Mouse (Mus musculus) erythroblast, adult 5-6 weeks (primary cell): ENCODE results near the gene Cd109. TPM values are rescaled to one million over a fixed set of nuclear protein-coding genes. Genes with fewer than 3 reads are reported as not detected.
A peak's percentile ranks its signal among the peaks of the same experiment; 100 is the strongest.

ENCODE experiments used
- ATAC-seq: replicated peaks from 2 replicates; pipeline ENCODE4 v1.8.0; 2016; ENCODE audit warnings: moderate number of reproducible peaks, mild to moderate bottlenecking, moderate TSS enrichment, inconsistent platforms; ENCODE audit not compliant: poor library complexity, low FRiP score, severe bottlenecking
- total RNA-seq, 2 experiments: library from RNA; stranded (forward) in 1 of 2; stranded (reverse) in 1 of 2; fragments of 150-400 nt in 1 of 2; fragments of 200-764, 138-1000 nt in 1 of 2; gene quantifications; 2 replicates each; pipeline versions ENCODE4 v1.2.3 to v1.2.4; 2015 to 2017; ENCODE audit warnings: low replicate concordance in 2 of 2

The Cd109 gene
- total RNA-seq (2015; ENCODE audit: low replicate concordance) (1.0 TPM in 1 of 2 replicates, not detected in the other), total RNA-seq (2017; ENCODE audit: low replicate concordance) (0.09 TPM in 1 of 2 replicates, not detected in the other)

- ATAC-seq, result no peak
These were observed at the start of gene Cd109 for GRCm38 (mm10) chr9:78615401-78616021. TSS of gene Cd109 (plus strand) at chr9:78615546.

- ATAC-seq, result no peak
These were observed 45.4 kb upstream of the Cd109 start for GRCm38 (mm10) chr9:78569934-78570333.

GRCm38 (mm10) chr9:78576466-78576865 lies 38.9 kb upstream of the Cd109 start:
- ATAC-seq, result no peak

GRCm38 (mm10) chr9:78578824-78579223 lies 36.5 kb upstream of the Cd109 start:
- ATAC-seq, result no peak

GRCm38 (mm10) chr9:78579644-78580396 lies 35.5 kb upstream of the Cd109 start:
- ATAC-seq, result no peak

GRCm38 (mm10) chr9:78587218-78587883 lies 28.0 kb upstream of the Cd109 start:
- ATAC-seq, result no peak; the same call in 1 of the 2 replicates

GRCm38 (mm10) chr9:78587914-78588313 lies 27.4 kb upstream of the Cd109 start, which contains the start of gene Slc17a5:
TSS of gene Slc17a5 (minus strand) at chr9:78588041.
- ATAC-seq, result peak; percentile 98

GRCm38 (mm10) chr9:78588411-78589033 lies 26.8 kb upstream of the Cd109 start:
- peak; percentile 33; the same call in 1 of the 2 replicates for ATAC-seq

GRCm38 (mm10) chr9:78590471-78590870 lies 24.9 kb upstream of the Cd109 start:
- no peak for ATAC-seq

GRCm38 (mm10) chr9:78595257-78595656 lies 20.1 kb upstream of the Cd109 start:
- ATAC-seq, result no peak

- no peak for ATAC-seq
These were observed 19.4 kb upstream of the Cd109 start for GRCm38 (mm10) chr9:78595769-78596555.

GRCm38 (mm10) chr9:78596834-78597233 lies 18.5 kb upstream of the Cd109 start:
- peak; percentile 85 for ATAC-seq

GRCm38 (mm10) chr9:78599927-78600326 lies 15.4 kb upstream of the Cd109 start:
- ATAC-seq, result no peak

- no peak for ATAC-seq
These were observed 14.2 kb upstream of the Cd109 start for GRCm38 (mm10) chr9:78601046-78601730.

- ATAC-seq, result no peak
These were observed 1.1 kb upstream of the Cd109 start for GRCm38 (mm10) chr9:78614201-78614600.

- ATAC-seq, result no peak
These were observed 3.9 kb downstream of the Cd109 start for GRCm38 (mm10) chr9:78619285-78619684.

GRCm38 (mm10) chr9:78623301-78623747 lies 8.0 kb downstream of the Cd109 start:
- ATAC-seq, result no peak

GRCm38 (mm10) chr9:78629991-78630390 lies 14.6 kb downstream of the Cd109 start:
- ATAC-seq, result no peak
